Comparison of ENCODE assay signal across 13 mouse cellular contexts in the genomic region with DNA sequence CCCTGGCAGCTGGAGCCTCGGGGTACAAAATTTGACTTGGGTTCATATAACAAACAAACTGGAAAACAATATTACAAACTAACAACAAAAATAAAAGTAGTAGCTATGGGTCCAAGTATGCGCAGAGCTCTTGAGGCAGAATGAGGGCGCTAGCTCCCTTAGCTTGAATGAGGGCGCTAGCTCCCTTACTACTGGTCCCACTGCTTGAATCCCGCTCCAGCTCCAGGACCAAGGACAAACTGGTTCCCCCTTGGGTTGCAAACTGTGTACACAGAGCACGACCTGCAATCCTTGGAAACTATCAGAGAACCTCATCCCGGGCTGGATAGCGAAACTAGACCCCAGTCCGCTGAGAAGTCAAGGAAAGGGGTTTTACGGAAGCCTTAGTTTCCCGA. TPM values are rescaled to one million over a fixed set of nuclear protein-coding genes. Genes with fewer than 3 reads are reported as not detected.
DNase-seq lines count a peak whose midpoint lies in the region; ATAC-seq lines count a peak whose summit lies in the region.
"Had no signal": no experiment of that assay in that cellular context is flagged by ENCODE, and none has a peak within 500 bp of the region (broad histone marks: within the 10 kb centered on the region; RNA-seq: fewer than 3 reads in every experiment).

No protein-coding gene starts in this region.

- WGBS in kidney, embryonic 15.5 days, result 3% methylated on average over 11 of the region's 11 CpGs

- H3K4me3 ChIP-seq in kidney, embryonic 15.5 days (replicated peaks), result no peak overlapping the region

- H3K4me1 ChIP-seq in kidney, embryonic 15.5 days, result peaks cover 29% of the 10 kb centered on the region

- H3K36me3 ChIP-seq in kidney, embryonic 15.5 days, result no peaks in the 10 kb centered on the region
- H3K36me3 ChIP-seq: G1E had no signal

- peaks cover 95% of the 10 kb centered on the region for H3K27me3 ChIP-seq in kidney, embryonic 15.5 days

- H3K4me2 ChIP-seq in kidney, embryonic 15.5 days, result peak overlapping the region; percentile 9; the same call in 1 of the 2 replicates

- ATAC-seq in kidney, embryonic 15.5 days (replicated peaks; ENCODE audit: low FRiP score), result no peak
- no peak for ATAC-seq in CD4-positive, CD25-positive, alpha-beta regulatory T cell, adult 4 months
- ATAC-seq: forebrain, embryonic 16.5 days had no signal

- H3K27ac ChIP-seq in kidney, embryonic 15.5 days, result no peak overlapping the region

- no peak overlapping the region for H3K9ac ChIP-seq in kidney, embryonic 15.5 days

- H3K9me3 ChIP-seq in kidney, embryonic 15.5 days (replicated peaks), result no peaks in the 10 kb centered on the region

- no peak for DNase-seq in kidney, postnatal 36 days
- DNase-seq in R1 (ENCODE audit: low read depth, low spot score), result peak; percentile 36
- DNase-seq in embryo, embryonic 10.5 days (ENCODE audit: low spot score), result peak; percentile 57
- DNase-seq in heart, postnatal 4 days, result peak; percentile 45
- DNase-seq in neural tube, embryonic 10.5 days (ENCODE audit: extremely low spot score, low spot score), result no peak
- DNase-seq: kidney, adult 9 months; right cerebral cortex, postnatal 25 days had no signal

RNA-seq across cellular contexts. Expression of a gene that starts 2.2 kb away (rescaled TPM):
- 1.9 and 3.4 TPM in 2 replicates for polyA plus RNA-seq in kidney, embryonic 15.5 days (2015; fragmentation: Nextera tagmentation; extraction: Ambion mirVana)
- 10 to 100 TPM; 13.9 to 15.2 TPM for total RNA-seq in heart, postnatal 4 days (2021)
- polyA plus RNA-seq in CD4-positive, CD25-positive, alpha-beta regulatory T cell, adult 4 months (2017; shearing (Covaris generic)), result not detected
- total RNA-seq: G1E; neutrophil, adult 5-6 weeks had no signal
- polyA plus RNA-seq: G1E; liver, embryonic 16.5 days had no signal

Comparison
In these comparisons a context has a peak if more than half of its experiments do, and no peak if none do; other contexts are left out.
1. DNase-seq: peak in R1 (single experiment), embryo, embryonic 10.5 days (single experiment) and heart, postnatal 4 days (single experiment); none in kidney, postnatal 36 days (0 of 2) and neural tube, embryonic 10.5 days (single experiment).